Mouse (Mus musculus): ENCODE data around the gene Bst1. TPM values are rescaled to one million over a fixed set of nuclear protein-coding genes. Genes with fewer than 3 reads are reported as not detected.

Bst1 gene
- polyA plus RNA-seq, 1 experiment, result 0.38 TPM

DNA sequence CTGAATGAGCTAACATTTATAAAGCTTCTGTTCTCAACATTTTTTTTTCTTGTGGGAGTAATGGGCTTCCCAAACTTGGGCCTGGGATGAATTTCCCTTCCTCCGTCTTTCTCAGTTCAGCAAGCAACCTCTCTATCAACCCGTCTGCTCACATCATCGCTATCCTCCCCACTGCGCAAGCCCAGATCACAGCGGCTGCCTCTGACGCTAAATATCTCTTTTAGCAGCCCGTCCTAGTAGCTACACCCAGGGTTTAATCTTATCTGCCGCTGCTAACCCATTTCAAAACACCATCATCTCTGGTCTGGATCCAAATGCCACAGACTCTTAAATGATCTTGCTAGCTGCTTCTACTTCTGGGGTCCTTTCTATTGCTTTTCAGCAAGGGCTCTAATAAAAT is 41.0 kb downstream of the Bst1 start:
- no peak overlapping the region for H3K4me3 ChIP-seq (ENCODE audit: control insufficient read depth, low read depth, low read length)
- no peaks in the 10 kb centered on the region for H3K4me1 ChIP-seq (ENCODE audit: control insufficient read depth, insufficient read depth, low read length)
- TF ChIP-seq CTCF (IDR thresholded peaks at IDR 0.05; ENCODE audit: control insufficient read depth, insufficient read depth, insufficient replicate concordance, low read depth, low read length) (no peak), POLR2A (IDR thresholded peaks at IDR 0.05; ENCODE audit: control insufficient read depth, low read depth, low read length) (no peak)

DNA sequence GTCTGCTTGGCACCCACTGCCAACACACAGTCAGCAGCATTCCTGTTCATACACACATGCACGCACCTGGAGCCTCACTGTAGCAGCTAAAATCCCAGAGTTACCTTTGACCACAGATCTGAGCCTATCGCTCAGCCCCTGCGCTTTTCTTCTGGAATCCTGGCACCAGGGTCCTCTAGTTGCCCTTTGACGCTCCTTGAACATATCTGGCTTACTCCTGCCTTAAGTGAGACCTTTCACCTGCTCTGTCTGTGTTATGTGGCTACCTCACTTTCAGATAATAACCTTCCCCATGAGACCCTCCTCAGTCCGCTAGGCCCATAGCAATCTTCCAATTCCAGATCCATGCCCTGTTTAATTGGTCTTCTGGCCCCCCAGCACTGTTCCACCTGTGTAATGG is 41.4 kb downstream of the Bst1 start:
- Histone ChIP-seq H3K36me3 (ENCODE audit: control insufficient read depth, insufficient read depth, low read length) (no peaks in the 10 kb centered on the region), H3K4me3 (ENCODE audit: control insufficient read depth, low read depth, low read length) (no peak overlapping the region), H3K4me1 (ENCODE audit: control insufficient read depth, insufficient read depth, low read length) (no peaks in the 10 kb centered on the region), H3K27me3 (ENCODE audit: control insufficient read depth, insufficient read depth, low read length) (no peaks in the 10 kb centered on the region), H3K27ac (ENCODE audit: control insufficient read depth, insufficient read depth, low read depth, low read length) (no peak overlapping the region)
- no peak for TF ChIP-seq POLR2A (IDR thresholded peaks at IDR 0.05; ENCODE audit: control insufficient read depth, low read depth, low read length)
- TF ChIP-seq CTCF (IDR thresholded peaks at IDR 0.05; ENCODE audit: control insufficient read depth, insufficient read depth, insufficient replicate concordance, low read depth, low read length), result no peak

More for the DNA sequence above, 41.0 kb downstream of the Bst1 start:
- Histone ChIP-seq H3K36me3 (ENCODE audit: control insufficient read depth, insufficient read depth, low read length) (no peaks in the 10 kb centered on the region), H3K27ac (ENCODE audit: control insufficient read depth, insufficient read depth, low read depth, low read length) (no peak overlapping the region), H3K27me3 (ENCODE audit: control insufficient read depth, insufficient read depth, low read length) (no peaks in the 10 kb centered on the region)

DNA sequence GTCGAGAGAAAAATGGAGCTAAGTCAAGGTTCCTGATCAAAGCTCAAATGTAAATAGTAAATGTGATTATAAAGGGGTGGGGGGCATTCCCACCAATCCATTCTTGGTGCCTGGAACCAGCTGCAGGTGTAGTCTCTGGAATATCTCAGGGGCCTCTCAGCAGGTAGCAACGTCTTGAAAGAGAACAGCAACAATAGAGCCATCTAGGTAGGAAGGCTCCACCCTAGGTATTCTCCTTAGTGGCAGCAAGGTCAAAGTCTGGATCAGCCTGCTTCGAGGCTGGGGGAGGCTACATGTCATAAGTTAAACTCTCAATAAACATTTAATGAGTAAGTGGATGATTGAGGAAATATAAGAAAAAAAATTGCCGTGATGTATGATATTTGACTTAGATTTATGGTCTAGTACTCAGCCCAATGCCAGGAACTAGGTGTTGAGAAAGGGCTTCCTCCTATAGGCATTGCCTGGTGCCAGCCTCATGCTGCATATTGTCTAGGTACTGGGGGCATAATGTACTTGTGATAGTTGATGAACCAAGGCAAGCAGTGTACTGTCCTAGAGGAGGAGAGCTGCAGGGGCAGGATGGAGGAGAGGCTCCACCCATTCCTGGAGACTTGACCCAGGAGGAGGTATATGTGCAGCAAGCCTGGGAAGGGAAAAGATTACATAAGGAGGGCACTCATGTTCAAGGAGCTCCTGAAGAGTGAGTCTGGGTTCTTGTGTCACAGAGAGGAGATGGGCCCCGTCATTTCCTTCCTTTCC is 42.2 kb downstream of the Bst1 start:
- TF ChIP-seq POLR2A (IDR thresholded peaks at IDR 0.05; ENCODE audit: control insufficient read depth, low read depth, low read length), result no peak
- no peak for TF ChIP-seq CTCF (IDR thresholded peaks at IDR 0.05; ENCODE audit: control insufficient read depth, insufficient read depth, insufficient replicate concordance, low read depth, low read length)
- H3K4me3 ChIP-seq (ENCODE audit: control insufficient read depth, low read depth, low read length), result no peak overlapping the region
- H3K27me3 ChIP-seq (ENCODE audit: control insufficient read depth, insufficient read depth, low read length), result no peaks in the 10 kb centered on the region
- H3K4me1 ChIP-seq (ENCODE audit: control insufficient read depth, insufficient read depth, low read length), result no peaks in the 10 kb centered on the region
- no peaks in the 10 kb centered on the region for H3K36me3 ChIP-seq (ENCODE audit: control insufficient read depth, insufficient read depth, low read length)
- H3K27ac ChIP-seq (ENCODE audit: control insufficient read depth, insufficient read depth, low read depth, low read length), result no peak overlapping the region

DNA sequence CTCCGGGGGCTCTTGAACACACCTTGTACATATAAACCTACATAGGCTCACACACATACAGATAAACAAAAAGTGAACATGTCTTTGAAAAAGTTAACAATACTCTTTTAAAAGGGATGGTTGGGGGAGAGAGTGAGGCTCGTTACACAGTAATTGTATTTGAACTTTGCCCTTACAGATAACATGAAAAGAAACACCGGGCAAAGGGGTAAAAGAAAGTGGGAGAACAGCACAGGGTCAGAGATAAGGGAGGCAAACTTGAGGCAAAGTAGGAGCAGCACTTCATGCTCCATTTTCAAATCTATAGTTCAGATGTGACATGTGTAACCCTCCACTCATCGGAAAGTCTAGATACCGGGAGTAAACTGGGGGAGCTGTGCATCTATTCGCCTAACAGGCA is 45.0 kb downstream of the Bst1 start:
- peaks cover under 1% of the 10 kb centered on the region; the same call in 1 of the 2 replicates for H3K4me1 ChIP-seq (ENCODE audit: control insufficient read depth, insufficient read depth, low read length)
- H3K4me3 ChIP-seq (ENCODE audit: control insufficient read depth, low read depth, low read length), result no peak overlapping the region
- H3K27me3 ChIP-seq (ENCODE audit: control insufficient read depth, insufficient read depth, low read length), result no peaks in the 10 kb centered on the region
- H3K36me3 ChIP-seq (ENCODE audit: control insufficient read depth, insufficient read depth, low read length), result no peaks in the 10 kb centered on the region
- TF ChIP-seq CTCF (IDR thresholded peaks at IDR 0.05; ENCODE audit: control insufficient read depth, insufficient read depth, insufficient replicate concordance, low read depth, low read length) (no peak), POLR2A (IDR thresholded peaks at IDR 0.05; ENCODE audit: control insufficient read depth, low read depth, low read length) (no peak)
- H3K27ac ChIP-seq (ENCODE audit: control insufficient read depth, insufficient read depth, low read depth, low read length), result no peak overlapping the region

DNA sequence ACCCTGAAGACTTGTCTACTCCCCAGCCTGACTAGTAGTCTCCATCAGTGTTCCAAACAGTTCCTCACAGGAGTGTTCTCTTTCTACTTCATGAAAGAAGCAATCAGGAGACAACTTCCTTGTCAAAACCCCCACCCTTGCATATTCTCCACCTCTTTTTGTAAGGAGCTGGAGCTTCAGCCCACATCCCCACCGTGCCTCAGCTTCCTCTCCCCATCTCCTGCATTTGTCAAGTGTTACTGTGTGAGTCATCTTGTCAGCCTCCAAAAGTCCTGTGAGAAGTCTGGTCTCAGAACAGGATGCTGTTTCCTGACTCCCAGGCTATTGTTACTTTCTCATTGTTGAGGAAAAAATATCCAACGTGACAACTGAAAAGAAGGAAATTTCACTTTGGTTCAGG is 46.6 kb downstream of the Bst1 start:
- H3K27me3 ChIP-seq (ENCODE audit: control insufficient read depth, insufficient read depth, low read length), result no peaks in the 10 kb centered on the region
- TF ChIP-seq CTCF (IDR thresholded peaks at IDR 0.05; ENCODE audit: control insufficient read depth, insufficient read depth, insufficient replicate concordance, low read depth, low read length) (no peak), POLR2A (IDR thresholded peaks at IDR 0.05; ENCODE audit: control insufficient read depth, low read depth, low read length) (no peak)
- H3K4me3 ChIP-seq (ENCODE audit: control insufficient read depth, low read depth, low read length), result no peak overlapping the region
- no peak overlapping the region for H3K27ac ChIP-seq (ENCODE audit: control insufficient read depth, insufficient read depth, low read depth, low read length)
- peaks cover 7% of the 10 kb centered on the region; the same call in 1 of the 2 replicates for H3K4me1 ChIP-seq (ENCODE audit: control insufficient read depth, insufficient read depth, low read length)
- no peaks in the 10 kb centered on the region for H3K36me3 ChIP-seq (ENCODE audit: control insufficient read depth, insufficient read depth, low read length)

DNA sequence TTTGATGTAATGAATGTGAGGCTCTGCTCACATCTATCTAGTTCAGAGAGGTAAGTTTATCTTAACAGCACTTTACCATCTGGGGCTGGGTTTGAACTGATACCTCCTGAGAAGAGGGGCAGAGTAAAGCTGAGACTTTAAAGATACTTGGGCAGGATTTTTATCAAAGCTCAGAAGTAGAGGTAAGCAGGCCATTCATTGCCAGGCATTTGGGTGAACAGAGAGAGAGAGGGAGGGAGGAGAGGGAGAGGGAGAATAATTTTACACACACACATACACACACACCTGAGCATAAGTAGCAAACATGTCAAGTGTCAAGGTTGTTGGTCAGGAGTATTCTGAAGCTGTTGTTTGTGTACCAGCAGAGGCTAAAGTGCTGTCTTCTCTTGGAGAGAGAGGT is 49.6 kb downstream of the Bst1 start, which contains the start of gene Cd38:
TSS of gene Cd38 (plus strand) at position 301 of the 400 bp plus-strand sequence.
- Histone ChIP-seq H3K4me3 (ENCODE audit: control insufficient read depth, low read depth, low read length) (peak within 1 kb of the TSS; percentile 19), H3K27me3 (ENCODE audit: control insufficient read depth, insufficient read depth, low read length) (no peaks in the 10 kb centered on the region), H3K4me1 (ENCODE audit: control insufficient read depth, insufficient read depth, low read length) (peaks cover 7% of the 10 kb centered on the region; the same call in 1 of the 2 replicates), H3K36me3 (ENCODE audit: control insufficient read depth, insufficient read depth, low read length) (no peaks in the 10 kb centered on the region), H3K27ac (ENCODE audit: control insufficient read depth, insufficient read depth, low read depth, low read length) (no peak within 1 kb of the TSS)
- TF ChIP-seq CTCF (IDR thresholded peaks at IDR 0.05; ENCODE audit: control insufficient read depth, insufficient read depth, insufficient replicate concordance, low read depth, low read length), result no peak

DNA sequence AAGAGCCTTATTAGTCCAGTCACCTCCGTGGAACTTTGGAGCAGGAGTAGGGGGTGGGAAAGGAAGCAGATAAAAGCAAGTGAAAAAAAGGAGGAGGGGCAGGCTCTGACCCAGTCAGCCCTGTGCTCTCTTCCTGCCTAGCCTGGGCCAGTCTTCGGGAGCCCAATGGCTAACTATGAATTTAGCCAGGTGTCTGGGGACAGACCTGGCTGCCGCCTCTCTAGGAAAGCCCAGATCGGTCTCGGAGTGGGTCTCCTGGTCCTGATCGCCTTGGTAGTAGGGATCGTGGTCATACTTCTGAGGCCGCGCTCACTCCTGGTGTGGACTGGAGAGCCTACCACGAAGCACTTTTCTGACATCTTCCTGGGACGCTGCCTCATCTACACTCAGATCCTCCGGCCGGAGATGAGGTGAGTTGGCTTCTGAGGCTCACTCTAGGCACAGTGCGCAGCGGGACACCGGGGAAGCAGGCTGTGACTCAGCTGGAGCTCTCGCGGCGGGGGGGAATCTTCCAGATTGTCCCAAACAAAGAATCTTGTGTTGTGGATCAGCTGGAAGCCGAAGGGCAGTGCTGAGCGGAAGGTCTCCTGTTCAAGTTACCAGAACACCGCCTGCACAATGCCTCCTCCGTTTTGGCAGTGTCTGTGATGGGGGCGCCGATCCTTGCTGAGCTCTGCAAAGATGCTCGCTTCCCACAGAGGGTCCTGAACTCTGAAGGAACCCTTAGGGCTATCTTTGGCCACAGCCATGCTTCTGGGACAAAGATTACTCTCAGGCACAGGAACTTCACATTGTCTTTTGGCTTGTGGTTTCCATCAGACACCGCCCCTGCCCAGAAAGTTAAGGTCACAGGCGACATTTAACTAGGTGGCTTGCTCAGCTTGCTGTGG is 50.3 kb downstream of the Bst1 start:
- Histone ChIP-seq H3K27ac (ENCODE audit: control insufficient read depth, insufficient read depth, low read depth, low read length) (no peak overlapping the region), H3K36me3 (ENCODE audit: control insufficient read depth, insufficient read depth, low read length) (no peaks in the 10 kb centered on the region), H3K4me1 (ENCODE audit: control insufficient read depth, insufficient read depth, low read length) (peaks cover 7% of the 10 kb centered on the region; the same call in 1 of the 2 replicates), H3K27me3 (ENCODE audit: control insufficient read depth, insufficient read depth, low read length) (no peaks in the 10 kb centered on the region), H3K4me3 (ENCODE audit: control insufficient read depth, low read depth, low read length) (peak overlapping the region; percentile 19)
- TF ChIP-seq CTCF (IDR thresholded peaks at IDR 0.05; ENCODE audit: control insufficient read depth, insufficient read depth, insufficient replicate concordance, low read depth, low read length) (no peak), POLR2A (IDR thresholded peaks at IDR 0.05; ENCODE audit: control insufficient read depth, low read depth, low read length) (no peak)

Measured in testis, adult 2 months (tissue).